Mouse (Mus musculus): ENCODE results near the gene Fry. TPM values are rescaled to one million over a fixed set of nuclear protein-coding genes. Genes with fewer than 3 reads are reported as not detected.

Fry gene
- polyA plus RNA-seq, 1 experiment from 2014 or later: 4.1 TPM

DNA sequence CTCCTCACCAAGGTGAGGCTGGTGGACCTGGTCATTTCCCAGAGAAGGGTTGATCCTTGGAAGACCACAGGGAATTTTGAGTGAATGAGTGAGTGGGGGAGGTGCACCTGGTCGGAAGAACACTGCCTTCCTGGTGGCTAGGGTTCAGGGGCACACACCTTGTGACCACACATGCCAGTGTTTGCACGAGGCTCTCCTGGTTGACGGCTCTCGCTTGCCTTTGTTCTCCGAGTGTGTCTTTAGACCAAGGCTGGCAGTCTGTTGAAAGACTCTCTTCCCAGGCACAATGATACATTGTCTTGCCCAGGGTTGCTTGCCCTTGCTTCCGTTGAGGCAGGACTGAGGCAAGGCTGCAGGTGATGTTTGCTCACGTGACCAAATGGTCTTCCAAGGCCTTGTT is 169.5 kb downstream of the Fry start:
- no peaks in the 10 kb centered on the region for H3K36me3 ChIP-seq

DNA sequence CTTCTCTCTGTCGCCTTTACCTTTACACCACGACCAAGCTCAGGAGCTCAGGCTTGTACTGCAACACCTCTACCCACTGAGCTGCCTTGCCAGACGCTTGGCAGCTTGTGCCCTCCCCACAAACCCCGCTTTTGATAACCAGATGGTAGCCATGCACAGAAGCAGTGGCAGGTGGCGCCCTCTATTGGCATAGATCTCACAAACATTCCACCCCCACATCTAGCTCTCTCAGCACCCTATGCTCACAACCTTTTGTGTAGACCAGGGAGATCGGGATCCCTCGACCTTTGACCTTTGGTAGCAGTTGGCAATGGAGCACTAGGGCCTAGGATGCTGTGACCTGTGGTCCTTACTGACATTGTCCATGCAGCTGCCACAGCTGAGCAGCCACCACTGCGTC is 171.2 kb downstream of the Fry start:
- H3K4me2 ChIP-seq: no peak overlapping the region
- H3K4me1 ChIP-seq: no peaks in the 10 kb centered on the region
- 61% methylated on average over 8 of the region's 8 CpGs for WGBS (ENCODE audit: insufficient replicate concordance)
- H3K9ac ChIP-seq: no peak overlapping the region
- no peaks in the 10 kb centered on the region for H3K27me3 ChIP-seq (replicated peaks)
- no peaks in the 10 kb centered on the region for H3K9me3 ChIP-seq (replicated peaks)
- no peak overlapping the region for H3K4me3 ChIP-seq
- no peak for ATAC-seq
- H3K27ac ChIP-seq: no peak overlapping the region
- no peaks in the 10 kb centered on the region for H3K36me3 ChIP-seq

More for the DNA sequence above, 169.5 kb downstream of the Fry start:
- Histone ChIP-seq H3K27me3 (replicated peaks) (no peaks in the 10 kb centered on the region), H3K27ac (no peak overlapping the region), H3K4me2 (no peak overlapping the region), H3K4me3 (no peak overlapping the region), H3K9ac (no peak overlapping the region), H3K4me1 (no peaks in the 10 kb centered on the region), H3K9me3 (replicated peaks) (no peaks in the 10 kb centered on the region)
- WGBS (ENCODE audit: insufficient replicate concordance): 70% methylated on average over 7 of the region's 7 CpGs
- ATAC-seq: no peak

DNA sequence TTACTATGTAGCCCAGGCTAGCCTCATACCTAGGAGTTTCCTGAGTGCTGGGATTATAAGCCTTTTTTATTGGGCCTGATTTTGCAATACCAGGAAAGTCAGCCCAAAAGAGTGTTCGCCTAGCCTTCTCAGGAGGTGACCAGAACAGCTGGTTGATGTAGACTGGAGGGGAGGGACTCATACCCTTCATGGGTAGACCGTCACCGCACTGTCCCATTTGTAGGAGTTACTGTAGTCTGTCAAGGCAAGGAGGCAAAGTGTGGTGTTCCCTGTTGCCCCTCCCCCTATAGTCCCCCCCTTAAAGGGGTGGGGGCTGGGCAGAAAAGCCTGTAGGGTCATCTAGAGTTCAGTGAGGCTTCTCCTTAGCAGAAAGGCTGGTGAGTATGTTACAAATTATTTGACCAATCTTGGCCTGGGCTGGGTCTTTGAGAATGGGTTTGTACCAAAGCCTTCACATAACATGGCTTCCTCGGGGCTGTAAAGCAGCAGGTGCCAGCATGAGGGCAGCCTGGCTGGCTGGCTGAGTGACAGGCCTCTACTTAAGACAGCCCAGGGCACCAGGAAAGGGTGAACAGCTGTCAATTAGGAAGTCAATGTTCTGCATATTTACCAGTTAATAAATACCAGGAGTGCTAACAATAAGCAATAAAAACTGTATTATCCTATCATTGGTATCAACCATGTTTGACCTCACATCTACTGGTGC is 172.2 kb downstream of the Fry start:
- no peaks in the 10 kb centered on the region for H3K36me3 ChIP-seq
- WGBS (ENCODE audit: insufficient replicate concordance): 61% methylated on average over 4 of the region's 4 CpGs
- no peak for ATAC-seq
- no peaks in the 10 kb centered on the region for H3K9me3 ChIP-seq (replicated peaks)
- H3K4me3 ChIP-seq: no peak overlapping the region
- no peak overlapping the region for H3K4me2 ChIP-seq
- no peak overlapping the region for H3K9ac ChIP-seq
- H3K4me1 ChIP-seq: no peaks in the 10 kb centered on the region
- H3K27me3 ChIP-seq (replicated peaks): no peaks in the 10 kb centered on the region
- H3K27ac ChIP-seq: no peak overlapping the region

DNA sequence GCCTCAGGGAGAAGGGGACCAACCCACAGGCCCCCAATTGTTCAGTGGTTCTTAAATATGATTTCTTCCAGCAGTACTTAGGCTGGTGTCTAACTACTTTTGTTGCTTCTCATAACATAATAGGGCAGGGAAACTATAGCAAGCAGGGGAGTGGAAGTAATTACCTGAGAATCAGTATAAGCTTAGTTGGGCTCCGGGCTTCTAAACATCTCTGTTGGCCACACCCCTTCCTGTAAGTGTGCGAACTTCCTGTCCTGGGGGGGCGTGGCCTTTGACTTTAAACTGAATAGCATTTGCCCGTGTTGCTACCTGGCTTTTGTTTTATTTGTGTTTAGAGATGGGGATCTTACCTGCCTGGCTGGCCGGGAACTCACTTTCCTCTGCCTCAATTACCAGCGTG is 172.8 kb downstream of the Fry start:
- H3K27ac ChIP-seq: no peak overlapping the region
- no peaks in the 10 kb centered on the region for H3K9me3 ChIP-seq (replicated peaks)
- 66% methylated on average over 6 of the region's 6 CpGs for WGBS (ENCODE audit: insufficient replicate concordance)
- H3K4me2 ChIP-seq: no peak overlapping the region
- no peak overlapping the region for H3K4me3 ChIP-seq
- no peaks in the 10 kb centered on the region for H3K36me3 ChIP-seq
- no peak overlapping the region for H3K9ac ChIP-seq
- H3K27me3 ChIP-seq (replicated peaks): no peaks in the 10 kb centered on the region
- H3K4me1 ChIP-seq: no peaks in the 10 kb centered on the region
- ATAC-seq: no peak

DNA sequence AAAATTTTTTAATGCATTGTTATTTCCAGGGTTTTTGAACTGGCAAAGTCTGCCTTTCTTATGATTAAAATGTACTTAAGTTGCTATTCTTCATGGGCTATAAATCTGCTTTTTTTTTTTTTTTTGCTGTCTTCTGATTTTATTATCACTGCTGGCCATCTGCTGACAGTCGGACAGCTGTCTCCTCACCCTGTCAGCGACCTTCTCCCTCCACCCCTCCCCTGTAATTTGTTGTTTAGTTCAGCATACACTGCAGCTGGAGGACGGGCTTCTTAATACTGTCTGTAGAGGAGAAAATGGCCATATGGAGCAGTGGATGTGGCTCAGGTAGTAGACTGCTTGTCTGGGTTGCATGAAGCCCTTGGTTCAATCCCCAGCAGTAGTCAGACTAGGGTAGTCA is 173.7 kb downstream of the Fry start:
- Histone ChIP-seq H3K9me3 (replicated peaks) (no peaks in the 10 kb centered on the region), H3K4me1 (no peaks in the 10 kb centered on the region), H3K36me3 (no peaks in the 10 kb centered on the region), H3K4me2 (no peak overlapping the region), H3K9ac (no peak overlapping the region), H3K4me3 (no peak overlapping the region), H3K27me3 (replicated peaks) (no peaks in the 10 kb centered on the region), H3K27ac (no peak overlapping the region)
- no peak for ATAC-seq
- WGBS (ENCODE audit: insufficient replicate concordance): 21% methylated on average over 3 of the region's 3 CpGs

DNA sequence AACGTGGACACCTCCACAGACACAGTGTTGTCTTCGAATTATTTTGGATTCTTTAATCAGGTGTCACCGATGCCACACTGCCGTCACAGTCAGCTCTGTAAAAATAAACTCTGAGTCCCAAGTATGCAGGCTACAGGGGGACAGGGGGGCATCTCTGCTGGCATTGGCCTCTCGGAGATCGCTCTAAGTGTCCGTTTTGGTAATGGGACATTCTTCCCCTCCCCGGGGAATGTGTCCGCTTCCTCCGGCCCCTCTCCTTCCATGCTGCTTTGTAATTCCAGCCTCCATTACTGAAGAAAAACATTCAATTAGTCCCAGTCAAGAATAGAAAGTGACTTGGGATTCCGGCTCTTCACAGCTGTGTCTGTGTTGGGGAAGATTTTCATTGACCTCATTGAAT is 175.9 kb downstream of the Fry start:
- 77% methylated on average over 11 of the region's 11 CpGs for WGBS (ENCODE audit: insufficient replicate concordance)
- H3K9ac ChIP-seq: no peak overlapping the region
- H3K36me3 ChIP-seq: no peaks in the 10 kb centered on the region
- no peaks in the 10 kb centered on the region for H3K9me3 ChIP-seq (replicated peaks)
- H3K4me3 ChIP-seq: no peak overlapping the region
- no peaks in the 10 kb centered on the region for H3K27me3 ChIP-seq (replicated peaks)
- no peaks in the 10 kb centered on the region for H3K4me1 ChIP-seq
- H3K4me2 ChIP-seq: no peak overlapping the region
- no peak overlapping the region for H3K27ac ChIP-seq
- ATAC-seq: no peak

DNA sequence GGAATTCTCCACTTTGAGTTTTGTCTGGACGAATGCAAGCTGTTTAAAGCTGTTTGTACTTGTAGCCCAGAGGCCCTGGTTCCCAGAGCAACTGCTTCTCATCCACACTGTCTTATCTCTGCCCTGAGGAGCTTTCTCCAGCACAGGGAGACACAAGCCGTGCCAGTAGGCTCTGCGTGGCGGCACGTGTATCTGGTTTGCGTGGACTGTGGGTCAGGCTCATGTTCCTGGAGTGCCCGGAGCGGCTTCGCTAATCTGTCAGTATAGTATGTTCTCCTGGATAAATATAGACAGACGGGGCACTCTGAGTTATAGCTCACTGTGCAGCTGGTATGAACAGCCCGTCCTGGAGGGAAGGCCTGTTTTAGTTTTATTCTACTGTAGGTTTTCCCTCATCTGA is 176.7 kb downstream of the Fry start:
- no peak for ATAC-seq
- no peak overlapping the region for H3K27ac ChIP-seq

DNA sequence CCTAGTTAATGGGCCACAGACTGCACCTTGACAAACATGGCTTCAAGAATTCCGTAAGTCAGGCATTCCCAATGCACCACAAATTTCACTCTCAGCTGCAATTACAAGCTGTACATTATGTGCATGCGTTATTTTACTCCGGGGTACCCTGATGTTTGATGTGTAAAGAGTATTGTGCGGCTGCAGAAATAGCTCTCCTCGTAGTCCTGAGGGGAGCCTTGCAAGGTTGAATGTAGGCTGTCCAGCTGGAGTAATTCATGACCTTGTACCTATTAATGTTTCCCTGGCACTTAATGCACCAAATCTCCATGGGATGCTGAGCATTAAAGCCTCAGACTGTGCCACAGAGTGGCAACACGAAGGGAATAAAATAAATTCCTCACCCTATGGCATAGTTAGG is 180.5 kb downstream of the Fry start:
- no peaks in the 10 kb centered on the region for H3K4me1 ChIP-seq
- no peak for ATAC-seq
- no peak overlapping the region for H3K9ac ChIP-seq
- H3K4me2 ChIP-seq: no peak overlapping the region
- 72% methylated on average over 6 of the region's 6 CpGs for WGBS (ENCODE audit: insufficient replicate concordance)
- H3K27ac ChIP-seq: no peak overlapping the region
- no peak overlapping the region for H3K4me3 ChIP-seq
- no peaks in the 10 kb centered on the region for H3K27me3 ChIP-seq (replicated peaks)
- H3K9me3 ChIP-seq (replicated peaks): no peaks in the 10 kb centered on the region
- no peaks in the 10 kb centered on the region for H3K36me3 ChIP-seq

More for the DNA sequence above, 176.7 kb downstream of the Fry start:
- Histone ChIP-seq H3K4me2 (no peak overlapping the region), H3K36me3 (no peaks in the 10 kb centered on the region), H3K9ac (no peak overlapping the region), H3K9me3 (replicated peaks) (no peaks in the 10 kb centered on the region), H3K27me3 (replicated peaks) (no peaks in the 10 kb centered on the region), H3K4me3 (no peak overlapping the region), H3K4me1 (no peaks in the 10 kb centered on the region)
- 71% methylated on average over 11 of the region's 11 CpGs for WGBS (ENCODE audit: insufficient replicate concordance)

DNA sequence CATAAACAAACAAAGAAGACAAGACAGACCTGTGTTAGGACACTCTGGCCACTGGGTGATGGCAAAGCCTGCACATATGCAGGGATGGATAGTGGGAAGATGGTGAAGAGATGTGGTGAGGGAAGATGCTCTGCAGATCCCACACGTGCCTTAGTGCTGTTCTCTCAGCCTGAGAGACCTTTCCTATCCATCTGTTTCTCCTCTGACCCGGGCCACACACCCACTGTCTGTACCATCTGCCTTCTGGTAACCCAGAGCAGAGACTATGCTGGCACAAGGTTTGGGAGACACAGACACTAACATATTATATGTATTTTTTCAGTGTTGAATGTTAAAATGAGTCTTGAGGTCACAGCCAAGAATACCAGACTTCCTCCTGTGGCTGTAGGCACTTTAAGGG is 183.7 kb downstream of the Fry start:
- 61% methylated on average over 2 of the region's 2 CpGs for WGBS (ENCODE audit: insufficient replicate concordance)
- Histone ChIP-seq H3K9me3 (replicated peaks) (no peaks in the 10 kb centered on the region), H3K27me3 (replicated peaks) (no peaks in the 10 kb centered on the region), H3K4me3 (no peak overlapping the region), H3K4me2 (no peak overlapping the region), H3K4me1 (no peaks in the 10 kb centered on the region), H3K36me3 (no peaks in the 10 kb centered on the region), H3K9ac (no peak overlapping the region), H3K27ac (no peak overlapping the region)
- no peak for ATAC-seq

DNA sequence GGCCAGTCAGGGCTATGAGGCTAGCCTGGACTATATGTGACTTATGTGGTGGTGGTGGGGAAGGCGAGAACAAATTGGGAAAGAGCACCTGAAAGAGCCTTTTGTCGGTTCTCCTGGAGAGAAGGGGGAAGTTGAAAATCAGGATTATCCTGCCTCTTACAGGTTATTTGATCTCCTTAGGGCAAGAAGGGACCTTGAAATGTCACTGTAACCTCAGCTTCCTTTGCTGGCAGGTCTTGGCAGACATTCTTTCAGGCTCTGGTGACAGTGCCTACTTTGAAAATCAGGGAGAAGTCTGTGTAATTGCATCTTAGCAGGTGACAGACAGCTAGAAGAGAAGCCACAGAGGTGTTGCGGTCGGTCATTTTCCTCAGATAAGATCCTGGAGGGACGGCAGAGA is 184.6 kb downstream of the Fry start:
- H3K9me3 ChIP-seq (replicated peaks): no peaks in the 10 kb centered on the region
- H3K27me3 ChIP-seq (replicated peaks): no peaks in the 10 kb centered on the region
- ATAC-seq: no peak
- no peak overlapping the region for H3K4me3 ChIP-seq
- H3K4me2 ChIP-seq: no peak overlapping the region
- no peak overlapping the region for H3K9ac ChIP-seq
- H3K27ac ChIP-seq: no peak overlapping the region
- H3K36me3 ChIP-seq: no peaks in the 10 kb centered on the region
- 49% methylated on average over 5 of the region's 5 CpGs for WGBS (ENCODE audit: insufficient replicate concordance)
- H3K4me1 ChIP-seq: no peaks in the 10 kb centered on the region

DNA sequence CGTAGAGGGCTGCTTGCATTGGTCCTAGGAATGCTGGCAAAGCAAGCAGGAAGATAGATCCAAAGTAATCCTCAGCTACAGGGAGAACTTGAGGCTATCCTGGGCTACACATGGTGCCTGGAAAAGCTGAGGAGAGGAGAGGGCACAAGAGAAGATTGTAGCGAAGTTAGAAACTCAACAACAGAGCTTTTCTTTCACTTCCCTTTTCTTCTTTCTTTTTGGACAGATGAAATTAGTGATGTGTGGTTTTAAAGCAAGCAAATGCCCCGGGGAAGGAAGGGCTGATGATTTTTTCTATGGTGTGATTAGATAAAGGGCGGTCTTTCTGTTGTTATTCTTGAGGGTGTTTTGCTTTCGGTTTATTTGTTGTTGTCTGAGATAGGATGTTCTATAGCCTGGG is 188.1 kb downstream of the Fry start:
- no peaks in the 10 kb centered on the region; the same call in 1 of the 2 replicates for H3K9me3 ChIP-seq (replicated peaks)
- H3K4me2 ChIP-seq: no peak overlapping the region
- no peaks in the 10 kb centered on the region for H3K36me3 ChIP-seq
- H3K4me1 ChIP-seq: no peaks in the 10 kb centered on the region
- no peaks in the 10 kb centered on the region for H3K27me3 ChIP-seq (replicated peaks)
- H3K27ac ChIP-seq: no peak overlapping the region
- H3K9ac ChIP-seq: no peak overlapping the region
- WGBS (ENCODE audit: insufficient replicate concordance): 49% methylated on average over 5 of the region's 5 CpGs
- ATAC-seq: no peak
- no peak overlapping the region for H3K4me3 ChIP-seq

DNA sequence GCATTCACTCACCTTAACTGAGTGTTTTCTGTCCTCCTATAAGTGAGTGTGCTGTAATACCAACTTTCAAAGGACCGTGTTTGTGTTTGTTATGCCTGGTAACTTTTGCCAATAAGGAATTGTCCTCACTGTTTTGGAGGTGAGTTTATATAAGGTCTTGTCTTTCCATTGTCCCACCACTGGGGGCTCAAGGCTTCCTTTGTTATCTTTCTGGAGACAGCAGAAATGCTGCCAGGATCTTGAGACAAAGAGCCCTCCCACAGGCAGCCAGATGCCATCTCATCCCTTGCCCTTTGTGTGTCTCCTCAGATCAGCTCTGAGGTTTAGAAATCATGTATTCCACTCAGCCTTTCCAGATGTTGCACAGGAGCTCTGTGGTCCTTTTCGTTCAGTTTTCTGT is 194.8 kb downstream of the Fry start:
- H3K27me3 ChIP-seq (replicated peaks): no peaks in the 10 kb centered on the region
- H3K4me1 ChIP-seq: no peaks in the 10 kb centered on the region
- 63% methylated on average over 2 of the region's 2 CpGs for WGBS (ENCODE audit: insufficient replicate concordance)
- H3K27ac ChIP-seq: no peak overlapping the region
- H3K4me3 ChIP-seq: no peak overlapping the region
- peaks cover 4% of the 10 kb centered on the region; the same call in 1 of the 2 replicates for H3K9me3 ChIP-seq (replicated peaks)
- H3K36me3 ChIP-seq: no peaks in the 10 kb centered on the region
- no peak overlapping the region for H3K9ac ChIP-seq
- no peak overlapping the region for H3K4me2 ChIP-seq
- ATAC-seq: no peak

DNA sequence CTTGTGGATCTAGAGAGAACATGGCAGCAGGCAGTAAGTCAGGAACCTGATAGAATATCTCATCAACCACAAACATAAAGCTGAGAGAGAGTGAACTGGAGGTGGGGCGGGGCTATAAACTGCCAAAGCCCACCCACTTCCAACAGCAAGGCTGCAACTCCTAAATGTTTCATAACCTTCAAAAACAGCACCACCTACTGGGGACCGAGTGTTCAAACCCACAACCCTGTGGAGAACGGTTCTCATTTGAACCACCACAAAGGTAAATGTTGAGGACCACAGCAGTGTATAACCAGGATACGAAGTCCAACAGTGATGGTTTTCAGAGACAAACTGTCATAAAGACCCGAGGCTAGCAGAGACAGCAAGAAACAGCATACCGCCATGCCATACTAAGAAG is 196.1 kb downstream of the Fry start:
- ATAC-seq: no peak
- H3K36me3 ChIP-seq: no peaks in the 10 kb centered on the region
- H3K9me3 ChIP-seq (replicated peaks): 0 out of 2 replicates have a peak, but pooled peaks cover 4% of the 10 kb centered on the region
- H3K27ac ChIP-seq: no peak overlapping the region
- 83% methylated on average over 6 of the region's 6 CpGs for WGBS (ENCODE audit: insufficient replicate concordance)
- H3K27me3 ChIP-seq (replicated peaks): no peaks in the 10 kb centered on the region
- H3K9ac ChIP-seq: no peak overlapping the region
- H3K4me1 ChIP-seq: no peaks in the 10 kb centered on the region
- no peak overlapping the region for H3K4me2 ChIP-seq
- H3K4me3 ChIP-seq: no peak overlapping the region

All from liver, embryonic 12.5 days (tissue).